Mouse (Mus musculus): Measurements from ENCODE around the gene Dydc1. TPM values are rescaled to one million over a fixed set of nuclear protein-coding genes. Genes with fewer than 3 reads are reported as not detected.

The Dydc1 gene
- polyA plus RNA-seq (2014; fragmentation: Illumina TruSeq; extraction: RNeasy Lipid Tissue Mini Kit (QIAGEN cat#74804); ENCODE audit: low read depth, low replicate concordance), result not detected

DNA sequence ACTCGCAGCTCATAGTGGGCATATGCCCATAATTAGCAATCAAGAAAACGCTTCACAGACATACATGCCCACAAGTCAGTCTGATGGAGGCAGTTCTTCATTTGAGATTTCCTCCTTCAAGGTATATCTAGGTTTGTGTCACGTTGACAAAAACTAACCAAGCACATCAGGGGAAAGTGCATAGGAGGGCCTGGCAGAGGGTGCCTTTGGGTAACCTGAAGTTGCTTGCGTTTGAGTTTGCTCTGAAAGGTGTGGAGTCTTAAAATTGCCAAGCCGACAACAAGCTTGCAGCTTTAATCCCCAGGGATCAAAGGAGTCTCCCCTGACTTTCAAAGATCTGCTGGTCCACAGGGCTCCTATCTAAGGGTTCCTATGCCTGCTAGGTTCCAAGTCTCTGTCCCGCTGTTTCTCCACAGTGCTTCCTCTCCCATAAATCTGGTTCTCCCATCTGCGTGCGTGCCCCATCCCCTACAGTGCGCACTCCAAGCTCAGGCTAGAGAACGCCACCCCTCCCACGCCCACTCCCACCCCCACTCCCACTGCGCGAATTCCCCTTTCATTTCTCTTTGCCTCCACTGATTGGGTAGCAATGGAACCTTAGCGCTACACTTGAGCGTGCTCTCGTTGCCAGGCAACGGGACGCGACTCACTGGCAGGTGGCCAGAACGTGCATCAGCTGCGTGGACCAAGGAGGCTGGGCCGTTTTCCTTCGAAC, at the start of gene Dydc1:
Dydc1 (plus strand) TSS at position 683 of the 715 bp plus-strand sequence.

DNA sequence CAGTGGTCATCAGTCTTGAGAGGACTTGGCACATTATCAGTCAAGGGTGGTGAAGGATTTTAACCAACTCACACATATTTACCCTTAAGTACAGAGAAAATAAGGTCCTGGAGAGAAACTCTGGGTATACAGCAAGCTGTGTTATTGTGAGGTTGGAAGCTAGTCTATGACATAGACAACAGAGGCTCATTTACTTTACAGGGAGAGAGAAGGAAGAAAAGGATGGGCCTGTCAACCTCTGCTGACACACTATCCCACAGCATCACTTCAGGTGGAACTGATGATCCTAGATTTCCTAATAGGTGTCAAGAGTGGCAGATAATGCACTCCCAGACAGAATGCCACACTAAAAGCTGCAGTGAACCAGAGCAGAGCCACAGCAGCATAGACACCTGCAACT, 3.6 kb upstream of the Dydc1 start, which contains the start of gene Dydc2:
Dydc2 (minus strand) TSS at position 101 of the 400 bp plus-strand sequence.

DNA sequence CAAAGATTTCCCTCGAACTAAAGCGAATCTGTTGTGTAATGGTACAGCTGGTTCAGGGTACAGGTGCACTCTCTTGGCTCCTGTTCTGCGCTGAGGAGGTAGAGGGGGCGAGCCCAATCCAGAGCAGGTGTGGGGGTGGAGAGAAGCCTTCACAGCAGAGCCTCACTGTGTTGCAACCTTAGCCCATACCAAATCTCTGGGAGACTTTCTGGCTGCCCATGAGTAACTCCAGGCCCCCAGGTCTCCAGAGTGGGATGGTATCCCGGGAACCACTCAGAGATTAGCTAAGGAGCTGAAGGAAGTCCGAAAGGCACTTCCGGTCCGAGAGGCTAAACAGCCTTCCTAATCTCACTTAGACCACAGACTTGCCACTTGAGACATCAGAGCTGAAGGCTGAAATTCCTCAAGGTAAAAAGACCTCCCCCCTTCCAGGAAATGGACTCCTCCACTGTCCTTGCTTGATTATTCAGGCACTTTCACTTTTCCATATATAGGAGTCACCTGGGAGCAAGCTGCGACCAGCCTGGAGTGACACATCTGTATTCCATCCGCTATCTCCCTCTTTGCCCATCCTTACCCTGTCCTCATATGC, 32.2 kb downstream of the Dydc1 start, which contains the start of gene Mat1a:
Mat1a (plus strand) TSS at position 183 of the 592 bp plus-strand sequence.

DNA sequence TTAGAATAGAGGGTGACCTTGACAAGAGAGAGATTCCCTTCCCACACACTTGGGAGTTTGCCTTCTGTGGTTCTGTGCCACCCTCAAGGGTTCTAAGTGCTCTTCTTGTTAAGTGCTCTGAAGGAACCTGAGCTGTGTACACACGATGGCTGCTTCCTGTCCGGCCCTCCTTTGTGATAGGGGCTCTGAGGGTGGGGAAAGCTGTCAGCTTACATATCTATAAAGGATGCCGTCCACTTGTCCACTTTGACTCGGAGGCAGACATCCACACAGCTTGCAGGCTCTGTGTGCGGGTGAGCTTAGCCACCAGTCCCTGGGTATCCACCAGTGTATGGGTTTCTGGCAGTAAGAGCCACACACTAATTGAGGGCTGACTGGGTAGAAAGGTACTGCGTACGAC, 58.8 kb downstream of the Dydc1 start, which contains the start of gene Sftpa1:
Sftpa1 (plus strand) TSS at position 243 of the 400 bp plus-strand sequence.

Other genes with a start within 250 kb of the Dydc1 start
- gene Sh2d4b, start 179.6 kb upstream of the Dydc1 start, polyA plus RNA-seq (2014; fragmentation: Illumina TruSeq; extraction: RNeasy Lipid Tissue Mini Kit (QIAGEN cat#74804); ENCODE audit: low read depth, low replicate concordance), result 0.13 TPM
- 12.4 TPM for gene Tspan14, start 106.1 kb upstream of the Dydc1 start, polyA plus RNA-seq (2014; fragmentation: Illumina TruSeq; extraction: RNeasy Lipid Tissue Mini Kit (QIAGEN cat#74804); ENCODE audit: low read depth, low replicate concordance)
- gene Fam213a, start 59.1 kb upstream of the Dydc1 start, polyA plus RNA-seq (2014; fragmentation: Illumina TruSeq; extraction: RNeasy Lipid Tissue Mini Kit (QIAGEN cat#74804); ENCODE audit: low read depth, low replicate concordance), result 38.9 TPM
- not detected for gene Dydc2, start 3.7 kb upstream of the Dydc1 start, polyA plus RNA-seq (2014; fragmentation: Illumina TruSeq; extraction: RNeasy Lipid Tissue Mini Kit (QIAGEN cat#74804); ENCODE audit: low read depth, low replicate concordance)
- 0.65 TPM for gene Mat1a, start 32.1 kb downstream of the Dydc1 start, polyA plus RNA-seq (2014; fragmentation: Illumina TruSeq; extraction: RNeasy Lipid Tissue Mini Kit (QIAGEN cat#74804); ENCODE audit: low read depth, low replicate concordance)
- gene Sftpa1, start 58.9 kb downstream of the Dydc1 start, polyA plus RNA-seq (2014; fragmentation: Illumina TruSeq; extraction: RNeasy Lipid Tissue Mini Kit (QIAGEN cat#74804); ENCODE audit: low read depth, low replicate concordance), result not detected
- gene Mbl1, start 78.5 kb downstream of the Dydc1 start, polyA plus RNA-seq (2014; fragmentation: Illumina TruSeq; extraction: RNeasy Lipid Tissue Mini Kit (QIAGEN cat#74804); ENCODE audit: low read depth, low replicate concordance), result 0.29 TPM
- not detected for gene Sftpd, start 112.2 kb downstream of the Dydc1 start, polyA plus RNA-seq (2014; fragmentation: Illumina TruSeq; extraction: RNeasy Lipid Tissue Mini Kit (QIAGEN cat#74804); ENCODE audit: low read depth, low replicate concordance)
- not detected for gene Gm2832, start 205.9 kb downstream of the Dydc1 start, polyA plus RNA-seq (2014; fragmentation: Illumina TruSeq; extraction: RNeasy Lipid Tissue Mini Kit (QIAGEN cat#74804); ENCODE audit: low read depth, low replicate concordance)